Mouse (Mus musculus): ENCODE results near the gene Traf4. TPM values are rescaled to one million over a fixed set of nuclear protein-coding genes. Genes with fewer than 3 reads are reported as not detected.
"Not testable (repeated sequence)": the region's sequence is repeated elsewhere in the genome, so short reads cannot be mapped to it uniquely, and the experiment has no call there.

Traf4 gene
- polyA plus RNA-seq, 2 experiments, result 17.1 to 35.1 TPM

DNA sequence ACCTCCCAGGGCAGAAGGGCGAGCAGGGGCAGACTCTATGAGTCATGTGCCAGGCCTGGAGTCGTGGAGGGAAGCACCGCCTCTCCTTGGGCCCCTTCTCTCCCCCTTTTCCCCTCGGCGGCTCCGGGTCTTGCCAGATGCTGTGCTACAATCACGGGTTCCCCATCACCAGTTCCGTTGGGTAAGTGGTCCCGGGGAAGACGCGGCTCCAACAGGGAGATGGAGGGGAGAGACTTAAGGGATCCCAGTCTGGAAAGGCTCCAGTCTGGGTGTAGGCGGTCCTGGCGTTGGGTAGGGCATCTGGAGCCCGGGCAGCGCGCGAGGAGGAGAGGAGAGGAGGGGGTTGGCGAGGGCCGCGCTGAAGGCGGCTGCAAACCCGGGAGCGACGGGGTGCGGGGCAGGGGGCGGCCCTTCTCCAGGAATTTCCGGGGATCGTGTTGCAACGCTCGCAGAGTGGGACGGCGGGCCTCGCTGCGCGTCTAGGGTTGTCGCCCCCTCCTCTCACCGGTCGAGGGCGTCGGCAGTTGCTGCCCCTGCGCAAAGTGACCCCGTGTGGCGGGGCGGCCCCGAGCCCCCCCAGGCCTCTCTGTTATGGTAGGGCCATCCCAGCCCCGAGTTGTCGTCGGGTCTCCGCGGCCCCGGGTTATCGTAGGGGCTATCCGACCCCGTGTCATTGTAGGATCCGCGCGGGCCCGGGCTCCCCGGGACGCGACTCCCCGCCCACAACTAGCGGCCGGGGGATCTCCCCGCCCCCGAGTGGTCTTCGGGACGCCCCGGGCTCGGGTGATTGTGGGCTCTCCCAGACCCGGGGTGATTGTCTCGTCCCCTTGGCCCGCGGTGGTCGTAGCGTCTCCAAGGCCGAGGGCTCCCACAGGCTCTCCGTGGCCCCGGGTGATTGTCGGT, 23.2 kb upstream of the Traf4 start, which contains the start of gene Rab34:
Gene Rab34 (plus strand): TSS at position 100 of the 903 bp plus-strand sequence.
- Histone ChIP-seq H3K36me3 (replicated peaks; ENCODE audit: control insufficient read depth, insufficient read depth, low read depth) (no peaks in the 10 kb centered on the region), H3K9ac (replicated peaks) (peak within 1 kb of the TSS; percentile 3; the same call in 1 of the 2 replicates), H3K27ac (no peak within 1 kb of the TSS), H3K9me3 (ENCODE audit: control insufficient read depth, low read length) (no peaks in the 10 kb centered on the region), H3K27me3 (ENCODE audit: control insufficient read depth, insufficient read depth, low read length) (peaks cover 49% of the 10 kb centered on the region), H3K4me1 (replicated peaks; ENCODE audit: control insufficient read depth in 2 of 2, insufficient read depth in 2 of 2, low read length in 1 of 2) (peaks cover 0 to 4% of the 10 kb centered on the region in 2 experiments; a peak in 2 of 4 replicates), H3K4me2 (ENCODE audit: low read depth) (peak within 1 kb of the TSS; percentile 51), H3K4me3 (ENCODE audit: insufficient read depth in 1 of 2, low read depth in 2 of 2, low read length in 2 of 2) (peak within 1 kb of the TSS; percentile 45 to 50)
- TF ChIP-seq CTCF (IDR thresholded peaks at IDR 0.05; ENCODE audit: low read depth), result 0 out of 2 replicates have a peak, but pooled peaks have one; percentile 1
- TF ChIP-seq EP300 (IDR thresholded peaks at IDR 0.05; ENCODE audit: low read depth), result no peak
- DNase-seq (ENCODE audit: low read depth in 3 of 3, low spot score in 3 of 3), result no peak
- peak; percentile 5; the same call in 1 of the 2 replicates for ATAC-seq (ENCODE audit: insufficient read depth)
- 3% methylated on average over 79 of the region's 80 CpGs for WGBS (ENCODE audit: insufficient replicate concordance)

GRCm38 (mm10) chr11:78184702-78185101, 19.3 kb upstream of the Traf4 start:
- not testable (repeated sequence) for H3K9me3 ChIP-seq (ENCODE audit: control insufficient read depth, low read length); H3K9ac ChIP-seq (replicated peaks); DNase-seq (ENCODE audit: low read depth in 3 of 3, low spot score in 3 of 3); H3K27ac ChIP-seq; H3K4me3 ChIP-seq (ENCODE audit: insufficient read depth in 1 of 2, low read depth in 2 of 2, low read length in 2 of 2); H3K4me2 ChIP-seq (ENCODE audit: low read depth); ATAC-seq (ENCODE audit: insufficient read depth)
- peaks cover 32% of the 10 kb centered on the region for H3K27me3 ChIP-seq (ENCODE audit: control insufficient read depth, insufficient read depth, low read length)
- WGBS (ENCODE audit: insufficient replicate concordance), result 77% methylated on average over 6 of the region's 6 CpGs
- peaks cover 13 to 20% of the 10 kb centered on the region in 2 experiments for H3K4me1 ChIP-seq (replicated peaks; ENCODE audit: control insufficient read depth in 2 of 2, insufficient read depth in 2 of 2, low read length in 1 of 2)
- H3K36me3 ChIP-seq (replicated peaks; ENCODE audit: control insufficient read depth, insufficient read depth, low read depth), result peaks cover 29% of the 10 kb centered on the region

- 40% methylated on average over 10 of the region's 10 CpGs for WGBS (ENCODE audit: insufficient replicate concordance)
- Histone ChIP-seq H3K27ac (no peak overlapping the region), H3K4me3 (ENCODE audit: insufficient read depth in 1 of 2, low read depth in 2 of 2, low read length in 2 of 2) (peak overlapping the region; percentile 41 to 86; a peak in 3 of 4 replicates), H3K27me3 (ENCODE audit: control insufficient read depth, insufficient read depth, low read length) (peaks cover 25% of the 10 kb centered on the region), H3K9me3 (ENCODE audit: control insufficient read depth, low read length) (no peaks in the 10 kb centered on the region), H3K4me1 (replicated peaks; ENCODE audit: control insufficient read depth in 2 of 2, insufficient read depth in 2 of 2, low read length in 1 of 2) (peaks cover 13 to 21% of the 10 kb centered on the region in 2 experiments), H3K9ac (replicated peaks) (peak overlapping the region; percentile 14; the same call in 1 of the 2 replicates), H3K4me2 (ENCODE audit: low read depth) (peak overlapping the region; percentile 99), H3K36me3 (replicated peaks; ENCODE audit: control insufficient read depth, insufficient read depth, low read depth) (peaks cover 34% of the 10 kb centered on the region)
- DNase-seq (ENCODE audit: low read depth in 3 of 3, low spot score in 3 of 3), result no peak
- TF ChIP-seq EP300 (IDR thresholded peaks at IDR 0.05; ENCODE audit: low read depth) (no peak), CTCF (IDR thresholded peaks at IDR 0.05; ENCODE audit: low read depth) (no peak)
- no peak for ATAC-seq (ENCODE audit: insufficient read depth)
Measured at GRCm38 (mm10) chr11:78183884-78184514, 18.6 kb upstream of the Traf4 start.

- ATAC-seq (ENCODE audit: insufficient read depth) (peak; percentile 74), DNase-seq (ENCODE audit: low read depth in 3 of 3, low spot score in 3 of 3) (peak; percentile 89 to 93 (median 93))
- peaks cover 34% of the 10 kb centered on the region for H3K36me3 ChIP-seq (replicated peaks; ENCODE audit: control insufficient read depth, insufficient read depth, low read depth)
- H3K9me3 ChIP-seq (ENCODE audit: control insufficient read depth, low read length), result no peaks in the 10 kb centered on the region
- peak within 1 kb of the TSS; percentile 99 for H3K4me2 ChIP-seq (ENCODE audit: low read depth)
- H3K4me3 ChIP-seq (ENCODE audit: insufficient read depth in 1 of 2, low read depth in 2 of 2, low read length in 2 of 2), result peak within 1 kb of the TSS; percentile 86 to 99
- H3K27ac ChIP-seq, result peak within 1 kb of the TSS; percentile 69
- peak within 1 kb of the TSS; percentile 94 for H3K9ac ChIP-seq (replicated peaks)
- H3K27me3 ChIP-seq (ENCODE audit: control insufficient read depth, insufficient read depth, low read length), result peaks cover 17% of the 10 kb centered on the region
- WGBS (ENCODE audit: insufficient replicate concordance), result under 1% methylated on average over 38 of the region's 38 CpGs
- peaks cover 13 to 21% of the 10 kb centered on the region in 2 experiments for H3K4me1 ChIP-seq (replicated peaks; ENCODE audit: control insufficient read depth in 2 of 2, insufficient read depth in 2 of 2, low read length in 1 of 2)
- TF ChIP-seq CTCF (IDR thresholded peaks at IDR 0.05; ENCODE audit: low read depth), result peak; percentile 55
- peak; percentile 48; the same call in 1 of the 2 replicates for TF ChIP-seq EP300 (IDR thresholded peaks at IDR 0.05; ENCODE audit: low read depth)
Measured at GRCm38 (mm10) chr11:78182961-78183844, 17.8 kb upstream of the Traf4 start, which contains the start of gene Rpl23a. Rpl23a (minus strand) TSS chr11:78183584.

Data from liver, embryonic 14.5 days (tissue).